Mouse (Mus musculus) inflammation-experienced regulatory T-cells, adult 6 months (primary cell): Measurements from ENCODE around the gene Hbs1l. TPM values are rescaled to one million over a fixed set of nuclear protein-coding genes. Genes with fewer than 3 reads are reported as not detected.

ENCODE experiments used
- ATAC-seq: one replicate; pipeline ENCODE4 v1.8.0; 2017
- polyA plus RNA-seq, 3 experiments: library from polyadenylated mRNA; unstranded; fragments of 100-300 nt; shearing (Covaris generic); gene quantifications; one replicate each; pipeline ENCODE4 v1.2.1; 2017

The Hbs1l gene
- 100 to 1,000 TPM; 127 to 133 (median 133) TPM for polyA plus RNA-seq

GRCm38 (mm10) chr10:21295759-21296621 lies at the start of gene Hbs1l:
TSS of gene Hbs1l (plus strand) at chr10:21295979.
- ATAC-seq: peak; percentile 90

- ATAC-seq: no peak
Measured at GRCm38 (mm10) chr10:21248556-21248955, 47.2 kb upstream of the Hbs1l start.

GRCm38 (mm10) chr10:21251881-21252534 lies 43.8 kb upstream of the Hbs1l start:
- ATAC-seq: peak; percentile 82

GRCm38 (mm10) chr10:21252800-21253199 lies 43.0 kb upstream of the Hbs1l start:
- no peak for ATAC-seq

- ATAC-seq: peak; percentile 42
Measured at GRCm38 (mm10) chr10:21254266-21255140, 41.3 kb upstream of the Hbs1l start.

GRCm38 (mm10) chr10:21257244-21257643 lies 38.5 kb upstream of the Hbs1l start:
- no peak for ATAC-seq

- no peak for ATAC-seq
Measured at GRCm38 (mm10) chr10:21259649-21260048, 36.1 kb upstream of the Hbs1l start.

GRCm38 (mm10) chr10:21265188-21265587 lies 30.6 kb upstream of the Hbs1l start:
- no peak for ATAC-seq

- ATAC-seq: no peak
Measured at GRCm38 (mm10) chr10:21267452-21267851, 28.3 kb upstream of the Hbs1l start.

- peak; percentile 86 for ATAC-seq
Measured at GRCm38 (mm10) chr10:21268786-21269410, 26.9 kb upstream of the Hbs1l start.

- no peak for ATAC-seq
Measured at GRCm38 (mm10) chr10:21269920-21270319, 25.9 kb upstream of the Hbs1l start.

- no peak for ATAC-seq
Measured at GRCm38 (mm10) chr10:21270905-21271304, 24.9 kb upstream of the Hbs1l start.

- ATAC-seq: no peak
Measured at GRCm38 (mm10) chr10:21271310-21271709, 24.5 kb upstream of the Hbs1l start.

- ATAC-seq: no peak
Measured at GRCm38 (mm10) chr10:21271785-21272184, 24.0 kb upstream of the Hbs1l start.

- no peak for ATAC-seq
Measured at GRCm38 (mm10) chr10:21287243-21288127, 8.3 kb upstream of the Hbs1l start.

GRCm38 (mm10) chr10:21291228-21291627 lies 4.6 kb upstream of the Hbs1l start:
- ATAC-seq: no peak

GRCm38 (mm10) chr10:21294217-21294616 lies 1.6 kb upstream of the Hbs1l start:
- no peak for ATAC-seq

- peak; percentile 5 for ATAC-seq
Measured at GRCm38 (mm10) chr10:21295397-21295758, 401 bp upstream of the Hbs1l start.

GRCm38 (mm10) chr10:21298972-21299371 lies 3.2 kb downstream of the Hbs1l start:
- ATAC-seq: no peak

GRCm38 (mm10) chr10:21301822-21302221 lies 6.0 kb downstream of the Hbs1l start:
- ATAC-seq: peak; percentile 83
